Mouse (Mus musculus): ENCODE measurements around the gene Zdhhc25. TPM values are rescaled to one million over a fixed set of nuclear protein-coding genes. Genes with fewer than 3 reads are reported as not detected.

The Zdhhc25 gene
- polyA plus RNA-seq, 1 experiment from 2014 or later, result not detected

DNA sequence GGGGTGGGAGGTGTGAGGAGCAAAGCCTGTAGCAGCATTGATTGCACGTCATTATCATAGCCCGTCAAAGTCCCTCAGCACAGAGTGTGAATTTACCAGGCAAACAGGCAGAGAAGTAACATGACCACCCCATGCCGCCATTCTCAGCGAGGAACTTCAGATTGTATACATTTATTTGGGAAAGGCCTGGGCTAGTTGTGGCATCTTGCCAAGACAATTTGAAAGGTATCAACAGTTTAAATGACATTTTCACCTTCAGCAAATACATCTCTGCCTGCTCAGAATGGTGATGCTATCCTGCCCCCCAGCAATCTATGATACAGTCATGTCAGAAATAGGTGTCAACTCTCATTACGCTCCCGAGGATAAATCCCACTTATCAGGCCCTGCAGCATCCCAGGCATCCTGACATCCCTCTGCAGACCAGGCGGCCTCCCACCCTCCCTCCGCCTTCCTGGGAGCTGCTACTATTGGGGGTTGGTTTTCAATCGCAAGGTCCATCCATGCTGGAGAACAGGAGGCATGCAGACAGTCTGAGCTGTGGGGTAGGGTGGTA lies 28.8 kb downstream of the Zdhhc25 start:
- ATAC-seq (no peak), DNase-seq (ENCODE audit: low read depth, low spot score) (no peak)
- peaks cover 13% of the 10 kb centered on the region for H3K27me3 ChIP-seq
- no peak for TF ChIP-seq CTCF (IDR thresholded peaks at IDR 0.05)
- ChIA-PET POLR2A (no interaction called here), CTCF (no interaction called here)
- in situ Hi-C loops (cut with MboI; ENCODE audit: low pct_unique_long_range_greater_than_20kb), result no loop called here

DNA sequence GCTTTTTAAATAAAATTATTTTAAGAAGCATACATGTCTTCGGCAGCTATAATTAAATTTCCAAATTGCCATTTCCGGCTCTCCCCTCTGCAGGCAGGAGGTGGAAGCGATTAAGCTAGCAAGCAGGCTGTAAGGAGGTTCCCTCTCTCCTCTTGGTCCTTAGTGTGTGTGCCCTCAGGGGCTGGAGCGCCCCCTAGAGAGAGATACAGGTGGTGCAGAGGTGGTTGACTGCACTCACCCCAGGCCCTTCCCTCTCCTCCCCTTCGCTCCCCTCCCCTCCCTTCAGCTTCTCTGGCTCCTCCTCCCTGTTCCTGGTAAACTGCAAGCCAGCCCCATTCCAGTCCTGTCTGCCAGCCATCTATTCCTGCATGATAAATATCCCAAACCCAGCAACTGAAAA lies 35.1 kb downstream of the Zdhhc25 start:
- POLR2A ChIA-PET, result no interaction called here
- TF ChIP-seq CTCF (IDR thresholded peaks at IDR 0.05), result no peak
- DNase-seq (ENCODE audit: low read depth, low spot score), result no peak
- in situ Hi-C loops (cut with MboI; ENCODE audit: low pct_unique_long_range_greater_than_20kb), result no loop called here
- ATAC-seq, result no peak
- H3K27me3 ChIP-seq, result peaks cover 39% of the 10 kb centered on the region
- CTCF ChIA-PET, result no interaction called here

DNA sequence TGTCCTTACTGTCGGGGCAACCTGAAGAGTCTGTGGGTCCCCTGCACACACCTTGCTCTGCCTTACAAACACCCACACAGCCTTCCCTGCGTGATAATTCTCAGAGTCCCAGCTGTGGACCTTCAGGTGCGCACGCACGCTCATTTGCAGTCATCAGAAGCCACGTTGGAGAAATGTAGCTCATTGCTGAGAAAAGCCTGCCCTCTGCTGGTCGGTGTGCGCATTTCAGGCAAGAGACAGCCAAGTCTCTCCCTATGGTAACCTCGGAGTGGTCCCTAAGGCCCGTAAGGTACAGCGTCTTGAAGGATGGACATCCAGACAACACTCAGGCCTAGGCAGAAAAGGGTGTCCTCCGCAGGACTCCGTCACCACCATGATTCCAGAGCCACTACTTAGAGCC lies 50.9 kb downstream of the Zdhhc25 start:
- POLR2A ChIA-PET, result no interaction called here
- ATAC-seq, result no peak
- peak; percentile 78 for TF ChIP-seq CTCF (IDR thresholded peaks at IDR 0.05)
- peaks cover 21% of the 10 kb centered on the region for H3K27me3 ChIP-seq
- CTCF ChIA-PET, result no interaction called here
- in situ Hi-C loops (cut with MboI; ENCODE audit: low pct_unique_long_range_greater_than_20kb), result loop anchor here (25.0 kb wide), 1 partner anchor 1039 kb away; no protein-coding TSS in a partner anchor
- no peak for DNase-seq (ENCODE audit: low read depth, low spot score)

Other genes with a start within 250 kb of the Zdhhc25 start
- 41.7 TPM for gene Brd1, start 133.9 kb downstream of the Zdhhc25 start, polyA plus RNA-seq (2021)
- gene Zbed4, start 151.4 kb downstream of the Zdhhc25 start, polyA plus RNA-seq (2021), result 10.4 TPM
- 20.5 TPM for gene Alg12, start 219.0 kb downstream of the Zdhhc25 start, polyA plus RNA-seq (2021)
- gene Creld2, start 219.3 kb downstream of the Zdhhc25 start, polyA plus RNA-seq (2021), result 90.6 TPM